Mouse (Mus musculus) forelimb bud, embryonic 11.5 days (tissue): ENCODE measurements around the gene Dspp.
A peak's percentile ranks its signal among the peaks of the same experiment; 100 is the strongest.

Source experiments
- DNase-seq: peaks from one replicate; pipeline ENCODE4 v3.0.0-alpha.2; 2012; ENCODE audit warnings: low read depth, low spot score

Gene Dspp

GRCm38 (mm10) chr5:104170412-104170811, at the start of gene Dspp:
Gene Dspp (plus strand): TSS chr5:104170712.
- DNase-seq: no peak

DNA sequence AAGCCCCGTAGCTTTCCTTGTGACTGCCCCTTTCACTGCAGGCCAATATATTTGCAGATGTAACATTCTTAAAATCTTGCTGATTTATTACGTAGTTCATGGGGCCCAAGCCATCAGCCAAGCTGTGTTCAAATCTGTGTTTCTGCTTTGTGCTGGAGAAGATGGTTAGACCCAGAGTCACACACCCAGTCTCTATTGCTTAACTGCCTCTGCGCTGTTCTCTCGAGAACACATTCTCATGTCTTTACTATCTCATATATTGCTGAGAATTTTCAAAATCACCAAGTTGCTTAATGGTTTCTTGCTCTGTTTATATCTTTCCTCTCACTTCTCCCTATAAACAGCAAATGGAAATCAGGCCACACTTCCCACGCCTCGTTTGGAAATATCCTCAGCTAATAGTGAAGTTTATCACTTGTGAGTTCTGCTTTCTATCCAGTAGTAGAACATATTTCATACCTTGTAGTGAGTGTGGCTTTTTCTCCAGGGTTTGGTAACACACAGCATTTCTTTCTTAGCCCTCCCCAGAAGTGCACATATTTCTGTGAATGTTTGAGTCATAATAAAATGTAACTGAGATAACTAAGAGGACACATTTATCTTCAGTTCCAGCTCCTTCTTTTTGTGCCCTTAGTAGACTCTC, 46.4 kb upstream of the Dspp start:
- DNase-seq: no peak

DNA sequence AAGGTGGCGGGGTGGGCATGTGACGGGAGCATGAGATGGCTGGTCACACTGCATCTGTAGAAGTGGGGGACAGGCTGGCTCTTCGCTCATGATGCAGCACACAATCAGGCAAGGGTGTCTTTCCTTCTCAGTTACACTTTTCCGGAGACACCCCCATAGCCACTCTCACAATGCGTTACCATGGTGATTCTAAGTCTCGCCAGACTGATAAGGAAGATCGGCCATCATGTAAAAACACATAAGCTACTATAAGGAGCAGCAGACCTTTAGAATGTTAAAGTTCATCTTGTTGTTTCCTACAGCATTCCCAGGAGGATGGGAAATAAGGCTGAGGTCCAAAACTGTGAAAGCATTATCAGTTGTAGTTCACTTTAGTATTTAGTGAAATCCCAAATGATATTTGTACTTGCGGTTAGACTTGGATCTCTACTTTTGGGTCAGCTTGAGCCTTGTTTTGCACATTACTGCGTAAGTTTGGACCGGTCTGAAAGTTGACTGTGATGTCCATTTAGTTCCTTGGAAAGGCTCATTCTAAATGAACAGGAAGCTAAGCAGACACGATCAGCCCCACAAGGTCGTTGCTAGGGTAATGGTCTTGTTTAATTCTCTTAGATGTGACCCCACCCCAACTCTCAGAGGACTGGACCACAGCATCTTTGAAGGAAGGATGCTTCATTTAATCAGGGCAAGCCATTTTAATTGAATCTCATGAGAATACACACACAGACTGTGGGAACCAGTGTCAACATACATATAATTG, 43.8 kb upstream of the Dspp start:
- DNase-seq: no peak

DNA sequence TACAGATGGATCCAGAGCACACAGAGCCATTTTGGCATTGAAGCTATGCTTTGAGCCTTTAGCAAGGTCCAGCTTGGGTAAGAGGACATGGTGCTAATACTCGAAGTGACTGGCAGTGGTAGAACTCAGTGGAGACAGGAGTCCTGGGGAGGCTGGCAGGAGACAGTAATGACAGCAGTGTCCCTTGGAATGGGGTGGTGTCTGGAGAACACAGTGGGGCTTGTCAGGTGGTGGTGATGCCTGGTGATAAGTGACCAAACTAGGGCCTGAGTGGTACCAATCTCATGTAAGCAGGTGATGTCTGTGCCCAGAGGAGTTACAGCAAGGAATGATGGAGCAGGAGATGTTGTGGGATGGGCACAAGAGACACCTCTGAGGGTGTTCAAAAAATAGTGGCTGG, 43.2 kb upstream of the Dspp start:
- no peak for DNase-seq

GRCm38 (mm10) chr5:104128281-104129031, 42.1 kb upstream of the Dspp start:
- no peak for DNase-seq

DNA sequence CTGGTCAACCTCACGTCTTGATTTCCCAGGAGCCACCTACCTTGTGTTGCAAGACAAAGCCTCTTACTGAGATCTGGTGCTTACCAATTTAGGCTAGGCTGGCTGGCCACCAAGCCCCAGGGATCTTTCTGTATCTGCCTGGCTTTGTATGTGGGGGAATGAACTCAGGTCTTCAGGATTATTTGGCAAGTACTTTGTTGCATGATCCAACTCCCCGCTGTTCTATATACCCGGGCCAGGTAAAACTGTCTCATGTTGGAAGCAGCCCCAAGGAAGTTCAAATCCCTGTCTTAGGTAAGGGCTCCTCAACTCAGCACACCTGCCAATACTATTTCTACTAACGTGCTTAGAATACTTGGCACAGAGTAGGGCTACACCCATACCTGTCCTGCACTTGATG, 39.6 kb upstream of the Dspp start:
- no peak for DNase-seq

DNA sequence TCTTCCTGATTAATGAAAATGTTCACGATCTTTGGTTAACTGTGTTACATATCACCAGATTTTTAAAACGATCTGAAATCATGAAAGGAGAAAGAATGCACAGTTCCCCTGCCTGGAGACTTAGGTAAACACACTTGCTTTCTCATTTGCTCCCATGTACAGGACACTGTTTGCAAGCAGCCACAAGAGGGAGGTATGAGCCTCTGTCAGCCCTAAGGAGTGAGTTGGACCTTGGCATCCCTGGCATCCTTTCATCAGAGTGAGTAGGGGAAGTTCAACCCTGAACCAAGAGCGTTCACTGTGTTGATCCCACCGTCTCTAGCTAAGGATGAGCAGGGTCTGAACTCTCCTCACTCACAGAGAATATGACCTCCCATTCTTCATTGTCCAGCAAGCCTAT, 39.0 kb upstream of the Dspp start:
- DNase-seq: no peak

DNA sequence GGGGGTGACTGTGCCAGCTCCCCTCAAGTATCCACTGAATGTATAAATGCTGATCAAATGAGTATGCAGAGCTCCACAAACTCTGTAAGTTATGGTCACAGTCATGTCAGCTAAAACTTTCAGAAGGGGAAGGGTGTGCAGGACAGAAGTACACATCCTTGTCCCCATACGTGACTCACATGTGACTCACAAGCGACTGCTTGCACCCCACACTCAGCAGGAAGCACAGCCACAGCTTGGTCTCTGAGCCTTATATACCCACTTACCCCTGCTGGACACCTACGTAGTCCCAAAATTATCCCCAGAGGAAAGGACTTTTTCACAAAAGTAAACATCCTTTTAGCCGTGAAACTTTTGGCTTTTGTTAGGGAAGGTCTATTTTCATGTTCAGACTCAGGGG, 36.8 kb upstream of the Dspp start:
- DNase-seq: no peak

DNA sequence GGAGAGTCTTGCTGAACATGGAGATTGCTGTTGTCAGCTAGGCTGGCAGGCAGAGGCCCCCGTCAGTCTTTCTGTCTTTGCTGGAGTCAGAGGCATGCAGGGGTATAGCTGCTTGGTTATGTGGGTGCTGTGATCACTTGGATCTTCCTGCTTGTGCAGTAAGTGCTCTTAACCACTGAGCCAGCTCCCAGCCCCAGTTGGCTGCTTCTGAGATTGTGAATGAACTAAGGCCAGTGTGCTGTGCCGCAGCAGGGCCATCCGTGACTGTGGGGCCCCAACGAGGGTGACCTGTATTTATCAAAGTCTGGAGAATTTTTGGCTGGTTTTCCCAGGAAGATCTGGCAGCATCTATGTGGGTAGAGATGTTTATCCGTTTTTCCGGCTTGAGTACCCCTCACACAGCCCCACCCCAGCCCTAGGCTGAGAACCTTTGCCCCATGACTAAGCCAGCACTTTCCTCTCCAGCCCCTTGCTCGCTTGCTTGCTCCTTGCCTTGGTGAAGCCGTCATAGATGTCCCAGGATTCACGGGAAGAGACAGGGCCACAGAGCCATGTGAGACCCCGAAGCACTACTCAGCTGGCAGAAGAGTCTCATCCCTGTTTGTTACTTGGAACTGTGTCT, 32.5 kb upstream of the Dspp start:
- DNase-seq: no peak

GRCm38 (mm10) chr5:104141067-104141466, 29.4 kb upstream of the Dspp start:
- no peak for DNase-seq

DNA sequence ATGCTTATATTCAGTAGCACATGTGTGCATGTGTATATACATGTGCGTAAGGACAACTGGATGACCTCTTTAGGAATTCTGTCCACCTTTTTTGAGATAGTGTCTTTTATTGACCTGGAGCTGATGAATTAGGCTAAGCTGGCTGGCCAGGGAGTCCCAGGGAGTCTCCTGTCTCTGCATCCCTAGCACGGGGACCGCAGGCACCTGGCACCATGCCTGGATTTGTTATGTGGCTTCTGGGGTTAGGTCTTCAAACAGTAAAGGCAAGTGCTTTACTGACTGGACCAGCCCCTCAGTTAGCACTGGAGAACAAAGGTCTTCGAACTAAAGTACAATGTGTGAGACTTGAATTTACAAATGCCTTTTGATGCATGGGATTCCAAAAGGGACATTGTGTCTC, 26.5 kb upstream of the Dspp start:
- no peak for DNase-seq

DNA sequence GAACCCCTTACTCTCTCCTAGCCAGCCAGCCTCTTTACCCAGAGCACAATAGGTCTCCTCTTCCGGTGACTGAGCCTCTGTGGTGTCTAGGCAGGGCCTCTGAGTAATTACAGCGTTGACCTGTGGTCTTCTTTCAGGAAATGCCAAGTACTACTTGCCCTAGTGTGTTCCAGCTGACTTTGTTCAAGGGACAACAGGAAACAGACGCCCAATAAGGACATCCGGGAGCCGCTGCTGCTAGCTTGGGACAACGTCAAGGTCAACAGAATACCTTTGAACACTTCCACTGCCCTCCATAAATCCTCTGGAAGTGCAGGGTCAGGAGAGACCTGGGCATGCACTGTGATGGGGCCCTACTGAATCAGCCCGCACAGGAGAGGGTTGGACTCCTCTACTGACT, 21.2 kb upstream of the Dspp start:
- DNase-seq: no peak

DNA sequence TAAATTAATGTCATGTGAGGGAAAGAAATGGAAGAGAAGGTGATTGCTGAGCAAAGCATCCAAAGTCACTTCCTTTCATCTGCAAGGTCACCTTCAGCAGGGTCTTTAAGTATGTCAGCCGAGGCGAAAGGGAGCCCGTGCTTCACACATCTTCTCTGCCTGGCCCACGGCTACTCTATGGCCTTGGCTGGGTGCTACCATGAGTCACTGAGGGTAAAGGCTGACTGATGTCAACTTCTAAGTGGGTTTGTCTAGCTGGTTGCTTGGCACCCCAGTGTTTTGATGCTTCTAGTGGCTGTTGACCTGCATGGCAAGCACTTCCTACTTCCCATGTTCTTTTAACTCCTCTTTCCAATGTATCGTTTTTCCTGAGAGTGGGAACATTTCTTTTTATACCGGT, 20.3 kb upstream of the Dspp start:
- DNase-seq: no peak

DNA sequence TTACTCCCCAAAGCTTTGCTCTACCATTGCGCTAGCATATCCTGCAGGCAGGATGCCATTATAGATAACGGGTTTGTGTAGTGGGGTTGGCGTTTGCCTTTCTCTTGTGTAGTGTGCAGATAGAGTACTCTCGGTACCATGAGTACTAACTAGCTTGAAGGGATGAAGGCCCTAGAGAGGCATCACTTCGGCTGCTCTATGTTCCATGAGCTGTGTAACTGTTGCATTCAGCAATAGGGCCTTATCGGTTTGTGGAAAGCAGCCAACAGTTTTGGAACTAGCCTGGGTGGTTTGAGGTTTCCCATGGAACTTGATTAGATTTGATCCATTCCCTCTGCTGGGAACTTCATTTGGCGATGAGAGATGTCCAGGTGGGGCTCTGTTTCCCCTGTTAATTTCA, 12.8 kb upstream of the Dspp start:
- no peak for DNase-seq

- DNase-seq: no peak
Measured at GRCm38 (mm10) chr5:104158332-104159052, 12.0 kb upstream of the Dspp start.

DNA sequence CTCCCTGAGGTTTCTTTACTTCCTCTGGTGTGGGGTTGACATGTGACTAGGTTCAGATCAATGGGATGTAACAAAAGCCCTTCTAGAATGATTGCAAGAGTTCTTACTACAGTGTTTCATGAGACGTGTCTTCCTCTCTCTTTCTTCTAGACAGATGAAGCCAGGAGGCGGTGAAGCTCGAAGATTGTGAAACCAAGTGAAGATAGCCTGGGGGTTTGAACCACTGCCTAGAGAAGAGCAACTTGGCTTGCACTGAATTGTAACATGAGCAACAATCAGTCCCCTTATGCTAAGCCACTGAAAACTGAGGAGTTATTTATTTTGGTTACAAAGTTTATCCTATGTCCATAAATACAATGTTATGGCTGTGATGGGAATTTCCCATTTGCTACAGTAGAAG, 9.9 kb upstream of the Dspp start:
- DNase-seq: no peak

DNA sequence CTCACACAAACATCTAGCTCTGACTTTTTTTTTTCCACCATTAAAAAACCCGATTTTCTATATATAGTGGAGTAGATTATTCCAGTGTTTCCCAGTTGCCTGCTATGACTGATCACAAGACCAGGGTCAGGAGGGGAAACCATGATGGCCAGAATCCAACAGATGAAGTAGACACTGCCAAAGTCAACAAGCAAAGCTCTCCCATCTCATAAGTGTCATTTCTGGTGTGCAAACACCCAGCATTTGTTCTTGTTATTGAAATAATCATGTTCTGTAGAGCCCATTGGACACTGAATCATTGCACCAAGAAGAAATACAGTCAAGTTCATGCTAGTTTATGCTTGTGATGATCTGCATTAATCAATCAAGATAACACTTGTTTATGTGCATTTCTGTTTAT, 9.1 kb upstream of the Dspp start:
- no peak for DNase-seq

GRCm38 (mm10) chr5:104163536-104163935, 7.0 kb upstream of the Dspp start:
- peak; percentile 37 for DNase-seq

DNA sequence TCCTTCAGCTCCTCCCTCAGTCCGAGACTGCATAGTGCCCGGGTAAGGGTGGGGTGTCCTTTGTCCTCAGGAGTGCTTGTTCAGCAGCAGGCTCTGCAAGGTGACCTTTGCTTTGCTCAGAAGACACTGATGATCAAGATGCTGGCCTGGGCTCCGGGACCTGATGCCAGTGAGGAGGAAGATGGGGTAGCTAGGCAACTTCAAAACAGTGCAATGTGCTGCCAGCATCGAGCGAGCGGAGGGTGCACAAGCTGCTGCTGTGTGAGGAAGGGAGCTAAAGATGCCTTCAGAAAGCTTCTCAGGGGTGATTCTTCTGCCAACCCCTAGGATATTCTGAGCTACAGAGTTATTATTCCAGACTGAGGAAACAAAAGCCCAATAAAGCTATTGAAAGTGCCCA, 2.6 kb downstream of the Dspp start:
- DNase-seq: no peak

GRCm38 (mm10) chr5:104183743-104184142, 13.2 kb downstream of the Dspp start:
- no peak for DNase-seq

DNA sequence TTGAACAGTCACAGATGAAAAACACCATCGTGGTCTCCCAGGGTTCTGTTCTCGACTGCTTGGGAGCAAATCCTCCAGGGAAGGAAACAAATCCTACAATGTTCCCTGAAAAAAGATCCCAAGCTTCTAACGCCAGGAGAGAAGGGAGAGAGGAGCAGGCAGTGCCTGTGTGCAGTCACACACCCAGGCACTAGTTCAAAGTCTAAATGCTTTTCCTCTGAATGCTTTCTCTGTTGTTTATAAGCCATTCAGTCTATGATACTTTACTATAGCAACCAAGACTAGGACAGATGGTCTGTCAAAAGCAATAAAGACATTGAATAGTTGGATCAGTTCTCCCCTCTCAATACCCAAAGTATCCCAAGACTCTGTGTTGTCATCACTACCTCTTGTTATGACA, 16.8 kb downstream of the Dspp start:
- no peak for DNase-seq

- DNase-seq: no peak
Measured at GRCm38 (mm10) chr5:104195086-104195485, 24.6 kb downstream of the Dspp start.
